Mouse (Mus musculus): ENCODE measurements around the gene Tnik.

DNA sequence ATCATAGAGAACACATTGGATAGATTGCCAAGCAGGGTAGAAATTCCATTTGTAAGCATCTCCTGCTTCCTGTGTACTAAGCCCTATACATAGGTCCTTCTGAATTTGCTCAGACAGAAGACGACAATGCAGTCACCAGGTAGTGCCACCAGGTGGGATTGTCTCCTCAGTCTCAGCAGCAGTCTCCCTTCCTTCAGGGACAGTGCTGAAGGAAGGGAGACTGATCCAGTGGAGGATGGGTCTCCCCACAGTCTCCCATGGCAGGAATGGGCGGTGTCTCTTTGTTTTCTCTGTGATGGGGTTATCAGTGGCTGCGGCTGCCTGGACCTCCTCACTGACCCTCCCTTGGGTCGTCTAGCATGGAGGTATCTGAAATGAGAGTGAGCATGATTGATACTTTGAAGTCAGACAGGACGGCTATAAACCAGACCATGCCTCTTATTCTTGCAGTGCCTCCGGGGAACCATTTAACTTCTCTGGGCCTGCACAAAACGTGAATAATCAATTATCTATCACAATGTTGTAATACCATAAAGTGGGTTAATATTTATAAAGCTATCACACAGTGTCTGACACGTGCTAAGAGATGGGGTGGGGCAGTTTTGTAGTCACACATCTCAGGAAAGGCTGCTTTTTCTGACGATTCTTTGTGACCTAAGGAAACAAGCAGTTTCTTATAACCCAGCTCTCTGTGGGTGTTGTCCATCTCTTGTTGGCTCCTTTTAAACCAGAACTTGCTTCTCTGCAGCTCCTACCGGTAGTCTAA, 285.1 kb downstream of the Tnik start:
- no peak for TF ChIP-seq MAX (IDR thresholded peaks at IDR 0.05)
- no peak for TF ChIP-seq CTCF (IDR thresholded peaks at IDR 0.05; ENCODE audit: control insufficient read depth, insufficient read depth, insufficient read length)
- no peak for TF ChIP-seq CEBPB (IDR thresholded peaks at IDR 0.05; ENCODE audit: low read depth)
- TF ChIP-seq MYOG (IDR thresholded peaks at IDR 0.05; ENCODE audit: control insufficient read depth, extremely low read depth, insufficient read length): no peak
- no peak for TF ChIP-seq USF1 (IDR thresholded peaks at IDR 0.05; ENCODE audit: low read depth)
- TF ChIP-seq MYOD1 (IDR thresholded peaks at IDR 0.05; ENCODE audit: control insufficient read depth, insufficient read length, low read depth): no peak

Data from C2C12 (cell line).